Mouse (Mus musculus) heart, embryonic 16.5 days (tissue): Measurements from ENCODE around the gene Saal1. TPM values are rescaled to one million over a fixed set of nuclear protein-coding genes. Genes with fewer than 3 reads are reported as not detected.
"Not testable (repeated sequence)": the region's sequence is repeated elsewhere in the genome, so short reads cannot be mapped to it uniquely, and the experiment has no call there.

Source experiments
- ATAC-seq: fragments of 200-750 bp; cut with Nextera tagmentation; replicated peaks from 2 replicates; pipeline ENCODE4 v1.8.0; 2017; ENCODE audit warnings: moderate number of reproducible peaks; ENCODE audit not compliant: insufficient read depth, low FRiP score; ENCODE audit errors: extremely low read depth
- H3K27ac ChIP-seq: fragments of 300-500 bp; sonication (generic); 2 replicates; pipeline ENCODE4 v1.5.1; 2014; ENCODE audit warnings: mild to moderate bottlenecking, low read length, control low read depth, moderate library complexity
- H3K27me3 ChIP-seq: fragments of 300-500 bp; sonication (generic); 2 replicates; pipeline ENCODE4 v1.6.1; 2014; ENCODE audit warnings: low read length, mixed read lengths; ENCODE audit not compliant: control insufficient read depth, insufficient read depth
- H3K36me3 ChIP-seq: fragments of 300-500 bp; sonication (generic); 2 replicates; pipeline ENCODE4 v1.6.1; 2014; ENCODE audit not compliant: control insufficient read depth, insufficient read depth
- H3K4me1 ChIP-seq: fragments of 300-500 bp; sonication (generic); 2 replicates; pipeline ENCODE4 v1.6.1; 2014; ENCODE audit warnings: low read length, mixed read lengths; ENCODE audit not compliant: control insufficient read depth, insufficient read depth
- H3K4me2 ChIP-seq: fragments of 300-500 bp; sonication (generic); 2 replicates; pipeline ENCODE4 v1.6.1; 2014; ENCODE audit warnings: low read depth, mild to moderate bottlenecking, control low read depth, low read length
- H3K4me3 ChIP-seq: fragments of 300-500 bp; sonication (generic); 2 replicates; pipeline ENCODE4 v1.5.1; 2014; ENCODE audit warnings: mild to moderate bottlenecking, control low read depth, low read length
- H3K9ac ChIP-seq: fragments of 300-500 bp; sonication (generic); 2 replicates; pipeline ENCODE4 v1.6.1; 2014; ENCODE audit warnings: low read length, control low read depth
- H3K9me3 ChIP-seq: fragments of 300-500 bp; sonication (generic); replicated peaks from 2 replicates; pipeline ENCODE4 v1.6.1; 2016; ENCODE audit warnings: low read length; ENCODE audit not compliant: control insufficient read depth
- WGBS: fragments of 180-500 bp; shearing (Covaris S2); extraction: QIAGEN DNeasy Blood & Tissue Kit; methylation state at CpG from one replicate; pipeline ENCODE4 v1.1.7; 2014; 5-methylcytosine and 5-hydroxymethylcytosine counted together
- polyA plus RNA-seq: library from polyadenylated mRNA; unstranded; fragments of >200 nt; fragmentation: Nextera tagmentation; extraction: Ambion mirVana; gene quantifications from 2 replicates; pipeline ENCODE4 v1.2.1, GENCODE M21; 2015

Saal1 gene
- polyA plus RNA-seq, 1 experiment from 2014 or later: 15.4 TPM

DNA sequence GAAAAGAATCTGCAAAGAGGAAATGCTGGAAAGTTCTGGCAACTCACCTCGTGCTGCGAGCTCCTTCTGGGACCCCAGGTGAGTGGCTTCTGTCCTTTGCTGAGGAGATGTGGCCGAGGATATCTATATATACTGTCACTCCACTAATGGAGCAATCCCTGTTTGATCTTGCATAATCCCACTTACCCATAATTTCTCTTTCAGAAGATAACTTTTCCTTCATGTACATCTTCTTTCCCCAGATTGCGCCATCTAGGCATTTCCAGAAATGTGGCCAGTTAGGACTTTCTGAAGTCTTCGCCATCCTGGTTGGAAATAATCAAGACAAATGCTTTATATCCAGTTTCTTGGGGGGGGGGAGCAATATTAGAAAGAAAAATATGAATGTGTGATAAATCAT is 5.1 kb upstream of the Saal1 start, which contains the start of gene Saa3:
TSS of gene Saa3 (minus strand) at position 101 of the 400 bp plus-strand sequence.
- Histone ChIP-seq H3K36me3 (no peaks in the 10 kb centered on the region), H3K9me3 (no peaks in the 10 kb centered on the region), H3K27ac (no peak within 1 kb of the TSS), H3K4me3 (no peak within 1 kb of the TSS), H3K4me2 (no peak within 1 kb of the TSS), H3K9ac (no peak within 1 kb of the TSS), H3K4me1 (no peaks in the 10 kb centered on the region), H3K27me3 (peaks cover 5% of the 10 kb centered on the region)
- no peak for ATAC-seq
- 73% methylated on average over 5 of the region's 5 CpGs for WGBS

DNA sequence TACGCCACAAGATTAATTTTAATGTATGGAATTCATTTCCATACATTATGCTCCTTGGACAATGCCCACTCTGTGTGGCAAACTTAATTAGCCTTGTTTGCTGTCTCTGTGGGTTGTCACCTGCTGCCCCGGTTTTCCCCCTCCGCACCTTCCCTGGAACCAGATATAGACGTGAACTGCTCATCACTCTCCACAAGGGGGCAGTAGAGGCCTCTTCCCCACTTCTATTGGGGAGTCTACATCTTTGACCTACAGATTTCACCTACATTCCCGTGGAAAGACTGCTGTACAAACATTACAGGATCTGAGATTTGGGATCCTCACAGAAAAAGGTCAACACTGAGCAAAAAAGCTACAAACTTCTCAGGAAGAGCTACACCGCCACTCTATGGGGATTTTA is 4.0 kb upstream of the Saal1 start:
- Histone ChIP-seq H3K27ac (no peak overlapping the region), H3K27me3 (peaks cover 5% of the 10 kb centered on the region), H3K9ac (no peak overlapping the region), H3K4me2 (no peak overlapping the region), H3K4me1 (peaks cover 3% of the 10 kb centered on the region), H3K36me3 (no peaks in the 10 kb centered on the region), H3K4me3 (no peak overlapping the region), H3K9me3 (no peaks in the 10 kb centered on the region)
- 30% methylated on average over 6 of the region's 6 CpGs for WGBS
- ATAC-seq: no peak

DNA sequence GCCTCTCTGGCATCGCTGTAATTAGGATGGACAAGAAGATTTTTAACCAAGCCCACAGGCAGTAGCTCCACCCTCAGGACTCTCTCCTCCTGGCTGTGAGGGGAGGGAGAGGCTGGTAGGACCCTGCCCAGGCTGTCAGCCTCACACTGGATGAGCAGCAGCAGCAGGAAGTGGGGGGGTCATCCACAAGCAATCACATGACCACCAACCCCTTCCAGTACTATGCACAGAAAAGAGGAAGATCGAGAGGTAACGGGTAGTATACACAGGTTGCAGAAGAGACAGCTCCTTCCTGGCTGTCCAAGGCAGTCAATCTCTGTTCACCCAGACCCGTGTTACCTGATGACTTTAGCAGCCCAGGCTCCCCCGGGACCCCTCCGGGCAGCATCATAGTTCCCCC is 1.8 kb upstream of the Saal1 start:
- ATAC-seq: no peak
- Histone ChIP-seq H3K4me2 (no peak overlapping the region), H3K27me3 (peaks cover 2% of the 10 kb centered on the region), H3K27ac (no peak overlapping the region), H3K36me3 (no peaks in the 10 kb centered on the region), H3K4me3 (no peak overlapping the region), H3K9me3 (no peaks in the 10 kb centered on the region), H3K4me1 (peaks cover 9% of the 10 kb centered on the region), H3K9ac (no peak overlapping the region)
- whole genome bisulfite sequencing: 48% methylated on average over 6 of the region's 6 CpGs

DNA sequence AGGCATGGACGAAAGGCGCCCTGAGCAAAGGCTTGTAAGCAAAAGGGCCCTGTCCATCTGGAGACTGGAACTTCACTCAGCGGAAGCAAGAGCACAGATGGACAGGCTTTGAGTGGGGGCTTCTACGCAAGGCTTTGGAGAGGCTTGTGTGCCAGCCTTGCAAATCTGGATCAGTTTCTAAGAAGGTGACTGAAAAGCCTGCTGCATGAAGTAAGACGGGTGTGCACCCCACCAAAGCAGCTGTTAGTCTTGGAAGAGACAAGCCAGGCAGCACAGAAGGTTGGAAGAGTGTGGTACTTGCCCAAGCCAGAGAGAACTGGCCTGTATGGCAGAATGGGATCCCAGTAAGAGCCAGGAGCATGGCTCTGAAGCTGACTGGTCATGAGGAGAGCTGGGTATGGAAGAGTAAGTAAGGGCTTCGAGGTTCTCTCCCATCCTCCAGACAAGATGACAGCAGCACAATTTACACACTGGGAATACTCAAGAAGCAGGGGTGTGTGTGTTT is 9.9 kb downstream of the Saal1 start:
- Histone ChIP-seq H3K9me3 (no peaks in the 10 kb centered on the region), H3K9ac (no peak overlapping the region), H3K4me1 (no peaks in the 10 kb centered on the region), H3K36me3 (peaks cover 59% of the 10 kb centered on the region), H3K27ac (no peak overlapping the region), H3K4me2 (no peak overlapping the region), H3K27me3 (no peaks in the 10 kb centered on the region), H3K4me3 (no peak overlapping the region)
- 92% methylated on average over 6 of the region's 6 CpGs for WGBS
- ATAC-seq: no peak

DNA sequence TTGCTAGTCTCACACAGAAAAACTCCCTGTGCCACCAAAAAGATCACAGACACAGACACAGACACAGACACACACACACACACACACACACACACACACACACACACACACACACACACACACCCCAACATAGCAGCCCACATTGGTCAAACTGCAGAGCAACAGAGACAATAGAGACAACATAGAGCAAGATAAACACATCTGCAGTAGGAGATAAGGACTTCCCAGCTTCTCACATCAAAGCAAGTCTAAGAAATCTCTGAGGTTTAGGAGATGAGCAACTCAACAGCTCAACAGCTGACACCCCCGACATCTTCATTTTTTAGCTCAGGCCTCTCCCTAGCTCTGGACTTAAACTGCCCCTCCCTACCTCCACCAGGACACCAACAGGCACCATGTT is 13.7 kb downstream of the Saal1 start:
- 63% methylated on average over 1 of the region's 1 CpGs for WGBS
- no peaks in the 10 kb centered on the region for H3K4me1 ChIP-seq
- no peak overlapping the region for H3K4me3 ChIP-seq
- no peak for ATAC-seq
- H3K9ac ChIP-seq: no peak overlapping the region
- H3K36me3 ChIP-seq: peaks cover 39% of the 10 kb centered on the region
- no peaks in the 10 kb centered on the region for H3K9me3 ChIP-seq
- no peak overlapping the region for H3K27ac ChIP-seq
- no peaks in the 10 kb centered on the region for H3K27me3 ChIP-seq
- H3K4me2 ChIP-seq: no peak overlapping the region

DNA sequence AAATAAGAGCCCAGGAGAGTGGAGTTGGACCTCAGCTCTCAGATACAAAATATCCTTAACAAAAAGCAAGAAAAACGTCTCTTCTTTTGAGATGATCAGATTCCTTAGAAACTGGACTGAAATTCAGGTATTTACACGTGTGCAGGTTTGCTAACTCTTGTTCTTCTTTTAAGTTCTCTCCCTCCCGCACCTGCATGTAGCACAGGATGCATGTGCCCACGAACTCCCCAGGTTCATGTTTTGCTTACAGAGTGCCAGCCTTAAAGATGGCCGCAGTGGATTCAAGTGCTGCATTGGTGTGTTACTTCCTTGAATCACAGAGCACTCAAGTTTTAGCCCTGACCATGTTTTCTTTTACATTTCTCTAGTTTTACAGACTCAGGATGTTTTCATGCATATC is 23.7 kb downstream of the Saal1 start:
- no peaks in the 10 kb centered on the region for H3K4me1 ChIP-seq
- H3K9ac ChIP-seq: no peak overlapping the region
- no peak overlapping the region for H3K4me2 ChIP-seq
- H3K27me3 ChIP-seq: no peaks in the 10 kb centered on the region
- H3K36me3 ChIP-seq: peaks cover 13% of the 10 kb centered on the region
- H3K4me3 ChIP-seq: no peak overlapping the region
- H3K27ac ChIP-seq: no peak overlapping the region
- ATAC-seq: no peak
- 84% methylated on average over 5 of the region's 5 CpGs for WGBS
- H3K9me3 ChIP-seq: 0 out of 2 replicates have a peak, but pooled peaks cover 3% of the 10 kb centered on the region

DNA sequence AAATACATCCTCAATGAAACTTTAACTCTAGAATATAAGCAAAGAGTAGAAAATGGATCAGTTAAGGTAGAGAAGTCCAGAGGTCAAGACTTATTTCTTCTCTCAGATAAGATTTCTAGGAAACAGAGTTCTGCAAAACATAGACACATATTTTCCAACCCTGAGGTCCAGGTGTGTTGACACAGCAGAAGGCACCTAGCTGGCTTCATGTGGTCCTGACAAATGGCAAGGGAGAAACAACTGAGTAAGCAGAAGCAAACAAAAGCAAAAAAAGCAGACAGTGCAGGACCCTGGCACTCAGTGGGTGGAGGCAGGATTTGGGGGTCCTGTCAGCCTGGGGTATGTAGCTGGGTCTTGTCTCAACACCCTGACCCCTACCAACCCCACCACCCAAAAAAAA is 29.7 kb downstream of the Saal1 start:
- Histone ChIP-seq H3K4me2 (no peak overlapping the region), H3K4me3 (no peak overlapping the region), H3K9me3 (0 out of 2 replicates have a peak, but pooled peaks cover 3% of the 10 kb centered on the region), H3K27me3 (no peaks in the 10 kb centered on the region), H3K4me1 (no peaks in the 10 kb centered on the region), H3K36me3 (no peaks in the 10 kb centered on the region), H3K9ac (no peak overlapping the region), H3K27ac (no peak overlapping the region)
- ATAC-seq: no peak

DNA sequence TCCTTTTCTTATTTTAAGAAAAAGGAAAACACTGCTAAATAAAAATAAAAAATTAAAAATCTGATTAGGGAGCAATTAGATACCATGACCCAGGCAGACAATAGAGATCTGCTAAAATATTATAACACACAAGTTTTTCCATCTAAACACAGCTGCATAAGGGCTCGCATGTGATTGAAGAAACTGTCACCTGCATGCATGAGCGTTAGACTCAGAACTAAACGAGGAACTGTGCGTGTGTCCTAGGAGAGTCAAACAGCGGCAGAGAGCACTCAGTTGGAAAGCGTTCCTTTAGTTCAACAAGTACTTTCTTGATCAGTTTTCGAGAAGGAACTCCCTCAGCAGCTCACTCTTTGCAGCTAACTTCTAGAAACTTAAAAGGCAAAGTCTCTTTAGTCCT is 31.4 kb downstream of the Saal1 start:
- not testable (repeated sequence) for H3K9me3 ChIP-seq, H3K27ac ChIP-seq, ATAC-seq, H3K4me1 ChIP-seq, H3K4me2 ChIP-seq, H3K9ac ChIP-seq, H3K36me3 ChIP-seq, H3K27me3 ChIP-seq, H3K4me3 ChIP-seq
- WGBS: 79% methylated on average over 7 of the region's 7 CpGs

DNA sequence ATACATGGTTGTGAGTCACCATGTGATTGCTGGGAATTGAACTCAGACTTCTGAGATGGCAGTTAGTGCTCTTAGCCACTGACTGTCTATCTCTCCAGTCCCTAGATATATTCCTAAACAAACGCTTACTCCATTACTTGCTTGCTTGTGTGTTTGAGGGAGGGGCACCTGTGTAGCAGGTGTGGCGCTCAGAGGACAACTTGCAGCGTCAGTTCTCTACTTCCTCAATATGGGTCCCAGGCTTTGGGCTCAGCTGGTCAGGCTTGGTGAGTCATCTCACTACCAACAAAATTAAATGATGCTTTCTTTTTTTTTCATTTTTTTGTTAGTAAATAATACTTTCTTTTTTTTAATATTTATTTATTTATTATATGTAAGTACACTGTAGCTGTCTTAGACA is 32.1 kb downstream of the Saal1 start:
- no peak overlapping the region for H3K4me2 ChIP-seq
- H3K36me3 ChIP-seq: no peaks in the 10 kb centered on the region
- no peaks in the 10 kb centered on the region for H3K4me1 ChIP-seq
- no peak overlapping the region for H3K4me3 ChIP-seq
- H3K9me3 ChIP-seq: 0 out of 2 replicates have a peak, but pooled peaks cover 3% of the 10 kb centered on the region
- no peak overlapping the region for H3K9ac ChIP-seq
- no peaks in the 10 kb centered on the region for H3K27me3 ChIP-seq
- H3K27ac ChIP-seq: no peak overlapping the region
- no peak for ATAC-seq
- WGBS: 70% methylated on average over 3 of the region's 3 CpGs
